Mouse (Mus musculus): ENCODE results near the gene Unc45a. TPM values are rescaled to one million over a fixed set of nuclear protein-coding genes. Genes with fewer than 3 reads are reported as not detected.
"Not testable (repeated sequence)": the region's sequence is repeated elsewhere in the genome, so short reads cannot be mapped to it uniquely, and the experiment has no call there.

The Unc45a gene
- polyA plus RNA-seq, 1 experiment from 2014 or later: 62.0 TPM

GRCm38 (mm10) chr7:80339793-80340628, 794 bp downstream of the Unc45a start:
- Histone ChIP-seq H3K27ac (peak overlapping the region; percentile 92), H3K27me3 (replicated peaks) (no peaks in the 10 kb centered on the region), H3K4me2 (peak overlapping the region; percentile 90), H3K36me3 (replicated peaks) (peaks cover 22% of the 10 kb centered on the region), H3K9ac (peak overlapping the region; percentile 55), H3K4me3 (peak overlapping the region; percentile 68), H3K9me3 (no peaks in the 10 kb centered on the region), H3K4me1 (peaks cover 58% of the 10 kb centered on the region)
- under 1% methylated on average over 45 of the region's 45 CpGs for WGBS
- ATAC-seq (replicated peaks): peak; percentile 97

GRCm38 (mm10) chr7:80339371-80339770, 1.4 kb downstream of the Unc45a start:
- Histone ChIP-seq H3K4me3 (peak overlapping the region; percentile 68), H3K9ac (peak overlapping the region; percentile 74), H3K4me2 (peak overlapping the region; percentile 90), H3K27ac (peak overlapping the region; percentile 79), H3K4me1 (peaks cover 58% of the 10 kb centered on the region), H3K36me3 (replicated peaks) (peaks cover 26% of the 10 kb centered on the region), H3K9me3 (no peaks in the 10 kb centered on the region), H3K27me3 (replicated peaks) (no peaks in the 10 kb centered on the region)
- ATAC-seq (replicated peaks): 0 out of 2 replicates have a peak, but pooled peaks have one; percentile 13
- 6% methylated on average over 17 of the region's 17 CpGs for WGBS

- no peak overlapping the region for H3K9ac ChIP-seq
- H3K27me3 ChIP-seq (replicated peaks): no peaks in the 10 kb centered on the region
- ATAC-seq (replicated peaks): no peak
- H3K36me3 ChIP-seq (replicated peaks): peaks cover 47% of the 10 kb centered on the region
- H3K27ac ChIP-seq: no peak overlapping the region
- over 99% methylated on average over 3 of the region's 3 CpGs for WGBS
- H3K4me1 ChIP-seq: peaks cover 42% of the 10 kb centered on the region
- no peak overlapping the region for H3K4me2 ChIP-seq
- no peak overlapping the region for H3K4me3 ChIP-seq
- no peaks in the 10 kb centered on the region for H3K9me3 ChIP-seq
These were observed 3.9 kb downstream of the Unc45a start for GRCm38 (mm10) chr7:80336932-80337331.

GRCm38 (mm10) chr7:80334848-80335247, 6.0 kb downstream of the Unc45a start:
- H3K4me1 ChIP-seq: peaks cover 26% of the 10 kb centered on the region
- peaks cover 66% of the 10 kb centered on the region for H3K36me3 ChIP-seq (replicated peaks)
- ATAC-seq (replicated peaks): no peak
- H3K27me3 ChIP-seq (replicated peaks): no peaks in the 10 kb centered on the region
- H3K4me2 ChIP-seq: no peak overlapping the region
- no peak overlapping the region for H3K9ac ChIP-seq
- no peak overlapping the region for H3K27ac ChIP-seq
- no peak overlapping the region for H3K4me3 ChIP-seq
- no peaks in the 10 kb centered on the region for H3K9me3 ChIP-seq
- WGBS: 90% methylated on average over 4 of the region's 4 CpGs

GRCm38 (mm10) chr7:80331433-80331832, 9.4 kb downstream of the Unc45a start:
- ATAC-seq (replicated peaks): no peak
- Histone ChIP-seq H3K36me3 (replicated peaks) (peaks cover 87% of the 10 kb centered on the region), H3K27me3 (replicated peaks) (no peaks in the 10 kb centered on the region), H3K9ac (no peak overlapping the region), H3K4me1 (peaks cover 3% of the 10 kb centered on the region; the same call in 1 of the 2 replicates), H3K27ac (no peak overlapping the region), H3K4me2 (no peak overlapping the region), H3K9me3 (no peaks in the 10 kb centered on the region), H3K4me3 (no peak overlapping the region)
- 94% methylated on average over 19 of the region's 19 CpGs for WGBS

- H3K27me3 ChIP-seq (replicated peaks): no peaks in the 10 kb centered on the region
- H3K27ac ChIP-seq: no peak overlapping the region
- H3K4me2 ChIP-seq: no peak overlapping the region
- no peak overlapping the region for H3K9ac ChIP-seq
- no peaks in the 10 kb centered on the region for H3K9me3 ChIP-seq
- WGBS: 88% methylated on average over 8 of the region's 8 CpGs
- no peak overlapping the region for H3K4me3 ChIP-seq
- H3K4me1 ChIP-seq: peaks cover 3% of the 10 kb centered on the region
- peaks cover 89% of the 10 kb centered on the region for H3K36me3 ChIP-seq (replicated peaks)
- no peak for ATAC-seq (replicated peaks)
These were observed 10.5 kb downstream of the Unc45a start for GRCm38 (mm10) chr7:80330278-80330677.

GRCm38 (mm10) chr7:80326076-80326475, 14.7 kb downstream of the Unc45a start:
- WGBS: 97% methylated on average over 19 of the region's 19 CpGs

GRCm38 (mm10) chr7:80325292-80325868, 15.4 kb downstream of the Unc45a start:
- Histone ChIP-seq H3K27me3 (replicated peaks) (no peaks in the 10 kb centered on the region), H3K36me3 (replicated peaks) (peaks cover 52% of the 10 kb centered on the region), H3K9ac (no peak overlapping the region), H3K4me3 (no peak overlapping the region), H3K27ac (peak overlapping the region; percentile 6; the same call in 1 of the 2 replicates), H3K4me1 (peaks cover 26% of the 10 kb centered on the region), H3K9me3 (no peaks in the 10 kb centered on the region), H3K4me2 (no peak overlapping the region)
- no peak for ATAC-seq (replicated peaks)
- WGBS: 92% methylated on average over 16 of the region's 16 CpGs

More at GRCm38 (mm10) chr7:80326076-80326475, 14.7 kb downstream of the Unc45a start:
- no peak overlapping the region for H3K4me2 ChIP-seq
- no peak overlapping the region for H3K27ac ChIP-seq
- H3K4me1 ChIP-seq: peaks cover 26% of the 10 kb centered on the region
- no peak overlapping the region for H3K4me3 ChIP-seq
- ATAC-seq (replicated peaks): no peak
- H3K27me3 ChIP-seq (replicated peaks): no peaks in the 10 kb centered on the region
- no peaks in the 10 kb centered on the region for H3K9me3 ChIP-seq
- H3K36me3 ChIP-seq (replicated peaks): peaks cover 57% of the 10 kb centered on the region
- H3K9ac ChIP-seq: no peak overlapping the region

- Histone ChIP-seq H3K4me1 (peaks cover 26% of the 10 kb centered on the region), H3K4me2 (peak overlapping the region; percentile 71), H3K4me3 (peak overlapping the region; percentile 66; the same call in 1 of the 2 replicates), H3K27ac (peak overlapping the region; percentile 90), H3K36me3 (replicated peaks) (peaks cover 45% of the 10 kb centered on the region)
- H3K27me3 ChIP-seq (replicated peaks); H3K9ac ChIP-seq; ATAC-seq (replicated peaks); H3K9me3 ChIP-seq: not testable (repeated sequence)
- WGBS: 44% methylated on average over 5 of the region's 5 CpGs
These were observed 16.0 kb downstream of the Unc45a start for GRCm38 (mm10) chr7:80324816-80325119.

- 2% methylated on average over 38 of the region's 38 CpGs for WGBS
- Histone ChIP-seq H3K27me3 (replicated peaks) (no peaks in the 10 kb centered on the region), H3K27ac (peak within 1 kb of the TSS; percentile 90), H3K4me3 (peak within 1 kb of the TSS; percentile 66), H3K9ac (peak within 1 kb of the TSS; percentile 60), H3K36me3 (replicated peaks) (peaks cover 40% of the 10 kb centered on the region), H3K4me2 (peak within 1 kb of the TSS; percentile 71), H3K4me1 (peaks cover 26% of the 10 kb centered on the region), H3K9me3 (no peaks in the 10 kb centered on the region)
- ATAC-seq (replicated peaks): peak; percentile 99
These were observed 16.6 kb downstream of the Unc45a start, which contains the start of gene Rccd1 for GRCm38 (mm10) chr7:80324043-80324815. Rccd1 (minus strand) TSS chr7:80324454.

GRCm38 (mm10) chr7:80323336-80323735, 17.5 kb downstream of the Unc45a start:
- Histone ChIP-seq H3K36me3 (replicated peaks) (peaks cover 32% of the 10 kb centered on the region), H3K27ac (peak overlapping the region; percentile 90; the same call in 1 of the 2 replicates), H3K4me3 (peak overlapping the region; percentile 66), H3K27me3 (replicated peaks) (no peaks in the 10 kb centered on the region), H3K4me1 (peaks cover 26% of the 10 kb centered on the region), H3K9me3 (no peaks in the 10 kb centered on the region), H3K9ac (peak overlapping the region; percentile 60), H3K4me2 (peak overlapping the region; percentile 71)
- ATAC-seq (replicated peaks): no peak
- WGBS: 27% methylated on average over 8 of the region's 8 CpGs
